Mouse (Mus musculus): Measurements from ENCODE around the gene Map3k4.

DNA sequence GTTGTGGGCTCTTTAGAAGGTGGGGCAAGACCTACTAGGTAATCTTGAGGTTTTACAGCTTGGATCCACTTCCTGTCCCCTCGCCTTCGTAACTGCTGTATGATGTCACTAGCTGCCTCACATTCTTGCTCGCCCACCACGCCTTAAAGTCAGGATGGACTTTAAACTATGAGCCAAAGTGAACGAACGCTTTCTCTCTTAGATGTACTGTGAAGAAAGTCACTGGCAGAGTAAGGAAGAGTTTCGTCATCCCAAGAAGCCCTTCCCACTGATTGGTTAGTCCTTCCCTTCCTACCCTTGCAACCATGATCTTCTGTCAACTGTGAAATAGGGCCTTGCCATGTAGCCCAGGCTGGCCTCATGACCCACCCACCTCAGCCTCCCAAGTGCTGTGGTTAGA, 87.5 kb downstream of the Map3k4 start:
- TF ChIP-seq POLR2A (IDR thresholded peaks at IDR 0.05; ENCODE audit: extremely low read depth, insufficient read depth, low read length) (no peak), CTCF (IDR thresholded peaks at IDR 0.05; ENCODE audit: low read depth, low read length) (no peak)

Data from liver, adult 2 months (tissue).